Mouse (Mus musculus) hindbrain, embryonic 11.5 days (tissue): ENCODE results near the gene Pxdn. TPM values are rescaled to one million over a fixed set of nuclear protein-coding genes. Genes with fewer than 3 reads are reported as not detected.

Experiments
- ATAC-seq: fragments of 200-750 bp; cut with Nextera tagmentation; 2 replicates; pipeline ENCODE4 v1.8.0; 2017; ENCODE audit warnings: mild to moderate bottlenecking, moderate TSS enrichment, moderate library complexity; ENCODE audit not compliant: low FRiP score
- DNase-seq: peaks from one replicate; pipeline ENCODE4 v3.0.0-alpha.2; 2015; ENCODE audit warnings: low spot score
- H3K27ac ChIP-seq: fragments of 300-500 bp; sonication (generic); 2 replicates; pipeline ENCODE4 v1.5.1; 2014; ENCODE audit warnings: mild to moderate bottlenecking, low read depth, low read length
- H3K27me3 ChIP-seq: fragments of 300-500 bp; sonication (generic); 2 replicates; pipeline ENCODE4 v1.6.1; 2014; ENCODE audit warnings: mild to moderate bottlenecking, low read length, moderate library complexity, mixed read lengths; ENCODE audit not compliant: control insufficient read depth, insufficient read depth
- H3K36me3 ChIP-seq: fragments of 300-500 bp; sonication (generic); 2 replicates; pipeline ENCODE4 v1.6.1; 2014; ENCODE audit warnings: mild to moderate bottlenecking, low read length, moderate library complexity, mixed read lengths; ENCODE audit not compliant: control insufficient read depth, insufficient read depth
- H3K4me1 ChIP-seq: fragments of 300-500 bp; sonication (generic); replicated peaks from 2 replicates; pipeline ENCODE4 v1.6.1; 2014; ENCODE audit warnings: low read length, mixed read lengths; ENCODE audit not compliant: control insufficient read depth, insufficient read depth
- H3K4me2 ChIP-seq: fragments of 300-500 bp; sonication (generic); replicated peaks from 2 replicates; pipeline ENCODE4 v1.6.1; 2014; ENCODE audit warnings: mild to moderate bottlenecking, low read depth, low read length
- H3K4me3 ChIP-seq: fragments of 300-500 bp; sonication (generic); 2 replicates; pipeline ENCODE4 v1.5.1; 2014; ENCODE audit warnings: low read depth, low read length
- H3K9ac ChIP-seq: fragments of 300-500 bp; sonication (generic); 2 replicates; pipeline ENCODE4 v1.6.1; 2014; ENCODE audit warnings: low read depth, low read length
- H3K9me3 ChIP-seq: fragments of 300-500 bp; sonication (generic); 2 replicates; pipeline ENCODE4 v1.6.1; 2016; ENCODE audit warnings: low read length; ENCODE audit not compliant: control insufficient read depth
- WGBS: fragments of 180-500 bp; shearing (Covaris S2); extraction: QIAGEN DNeasy Blood & Tissue Kit; methylation state at CpG from one replicate; pipeline ENCODE4 v1.1.7; 2014; 5-methylcytosine and 5-hydroxymethylcytosine counted together
- polyA plus RNA-seq: library from polyadenylated mRNA; unstranded; fragments of >200 nt; fragmentation: Nextera tagmentation; extraction: Ambion mirVana; gene quantifications from 2 replicates; pipeline ENCODE4 v1.2.1, GENCODE M21; 2014

Pxdn gene
- 50.4 and 61.1 TPM in 2 replicates for polyA plus RNA-seq

DNA sequence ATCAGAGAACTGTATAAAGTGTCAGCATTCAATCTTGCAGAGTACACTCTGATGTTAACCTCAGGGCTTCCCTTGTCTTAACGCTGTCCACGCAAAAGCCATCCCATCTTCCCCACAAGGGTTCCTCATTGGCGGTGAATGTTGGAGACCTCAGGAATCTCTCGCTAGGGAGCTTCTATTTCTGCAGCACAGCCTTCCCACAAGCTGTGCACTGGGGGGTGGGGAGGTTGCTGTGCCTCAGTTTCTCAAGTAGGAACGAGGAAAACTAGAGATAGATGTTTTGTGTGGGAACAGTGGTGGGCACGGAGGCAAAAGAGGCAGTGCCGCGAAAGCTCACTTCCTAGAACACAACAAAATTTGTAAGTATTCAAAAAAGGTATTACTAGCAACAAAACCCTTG is at the start of gene Pxdn:
TSS of gene Pxdn (plus strand) at position 301 of the 400 bp plus-strand sequence.
- H3K4me3 ChIP-seq: peak within 1 kb of the TSS; percentile 77

DNA sequence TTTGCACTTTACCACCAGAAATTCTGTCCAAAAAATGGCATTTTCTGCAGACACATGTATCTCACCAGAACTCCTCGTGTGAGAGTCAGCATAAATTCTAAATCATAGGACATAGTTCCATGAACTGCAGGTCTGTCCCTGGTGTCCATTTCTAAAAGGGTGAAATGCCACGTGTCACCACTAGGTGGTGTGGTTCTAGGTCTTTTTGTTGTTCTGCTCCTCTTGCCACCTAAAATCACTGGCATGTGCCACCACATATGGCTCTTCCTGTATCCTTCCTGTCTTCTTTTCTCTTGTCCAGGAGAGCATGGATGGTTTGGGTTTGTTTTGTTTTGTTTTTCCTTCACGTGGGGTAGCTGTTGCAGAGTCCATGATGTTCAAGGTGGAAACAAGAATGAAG is 42.7 kb upstream of the Pxdn start:
- Histone ChIP-seq H3K27ac (no peak overlapping the region), H3K4me1 (no peaks in the 10 kb centered on the region), H3K27me3 (no peaks in the 10 kb centered on the region), H3K4me2 (no peak overlapping the region), H3K4me3 (no peak overlapping the region), H3K9ac (no peak overlapping the region), H3K9me3 (no peaks in the 10 kb centered on the region), H3K36me3 (0 out of 2 replicates have a peak, but pooled peaks cover 3% of the 10 kb centered on the region)
- DNase-seq (peak; percentile 67), ATAC-seq (no peak)
- WGBS: 11% methylated on average over 3 of the region's 3 CpGs

More for the DNA sequence above, at the start of gene Pxdn:
- Histone ChIP-seq H3K36me3 (no peaks in the 10 kb centered on the region), H3K4me1 (no peaks in the 10 kb centered on the region; the same call in 1 of the 2 replicates), H3K9ac (peak within 1 kb of the TSS; percentile 97), H3K27me3 (no peaks in the 10 kb centered on the region), H3K4me2 (peak within 1 kb of the TSS; percentile 89), H3K27ac (peak within 1 kb of the TSS; percentile 78), H3K9me3 (no peaks in the 10 kb centered on the region)
- no peak for DNase-seq
- 26% methylated on average over 8 of the region's 8 CpGs for WGBS
- no peak for ATAC-seq

- WGBS: 85% methylated on average over 3 of the region's 3 CpGs
- Histone ChIP-seq H3K4me1 (no peaks in the 10 kb centered on the region), H3K9ac (no peak overlapping the region), H3K4me2 (no peak overlapping the region), H3K27me3 (no peaks in the 10 kb centered on the region), H3K27ac (no peak overlapping the region), H3K36me3 (0 out of 2 replicates have a peak, but pooled peaks cover 3% of the 10 kb centered on the region), H3K4me3 (no peak overlapping the region), H3K9me3 (no peaks in the 10 kb centered on the region)
- ATAC-seq: no peak
- no peak for DNase-seq
Observed at GRCm38 (mm10) chr12:29897533-29898085, 39.8 kb upstream of the Pxdn start.

- no peak overlapping the region for H3K4me2 ChIP-seq
- WGBS: 70% methylated on average over 4 of the region's 4 CpGs
- DNase-seq (no peak), ATAC-seq (no peak)
- H3K4me3 ChIP-seq: no peak overlapping the region
- no peak overlapping the region for H3K9ac ChIP-seq
- H3K27ac ChIP-seq: no peak overlapping the region
- H3K27me3 ChIP-seq: no peaks in the 10 kb centered on the region
- no peaks in the 10 kb centered on the region for H3K9me3 ChIP-seq
- no peaks in the 10 kb centered on the region for H3K36me3 ChIP-seq
- no peaks in the 10 kb centered on the region for H3K4me1 ChIP-seq
Observed at GRCm38 (mm10) chr12:29904101-29904874, 33.1 kb upstream of the Pxdn start.

DNA sequence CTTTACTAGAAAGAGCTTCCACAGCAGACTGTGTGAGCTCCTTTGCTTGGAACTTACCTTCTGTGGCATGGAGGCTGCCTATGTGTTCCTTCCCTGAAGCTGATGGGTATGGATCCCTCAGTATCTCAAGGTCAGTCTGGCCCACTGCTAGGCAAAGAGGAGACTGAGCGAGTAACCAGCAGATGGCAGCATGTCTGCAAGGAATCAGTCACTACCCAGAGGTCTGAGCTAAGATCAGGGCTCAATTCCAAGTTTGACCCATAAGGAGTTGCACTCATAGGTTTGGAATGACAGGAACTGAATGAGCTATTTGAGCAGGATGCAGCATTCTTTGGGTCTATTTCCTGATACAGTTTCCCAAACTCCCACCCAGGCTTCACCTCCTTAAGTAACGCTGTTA is 30.4 kb upstream of the Pxdn start:
- no peak for ATAC-seq
- Histone ChIP-seq H3K27me3 (no peaks in the 10 kb centered on the region), H3K4me2 (no peak overlapping the region), H3K4me1 (no peaks in the 10 kb centered on the region), H3K27ac (no peak overlapping the region), H3K9me3 (no peaks in the 10 kb centered on the region), H3K4me3 (no peak overlapping the region), H3K36me3 (no peaks in the 10 kb centered on the region), H3K9ac (no peak overlapping the region)
- 53% methylated on average over 2 of the region's 2 CpGs for WGBS
- DNase-seq: peak; percentile 46

- no peaks in the 10 kb centered on the region for H3K27me3 ChIP-seq
- H3K4me1 ChIP-seq: no peaks in the 10 kb centered on the region
- H3K4me3 ChIP-seq: no peak overlapping the region
- H3K36me3 ChIP-seq: no peaks in the 10 kb centered on the region
- DNase-seq: no peak
- no peak overlapping the region for H3K27ac ChIP-seq
- H3K9ac ChIP-seq: no peak overlapping the region
- no peaks in the 10 kb centered on the region for H3K9me3 ChIP-seq
- 85% methylated on average over 3 of the region's 3 CpGs for WGBS
- no peak overlapping the region for H3K4me2 ChIP-seq
- no peak for ATAC-seq
Observed at GRCm38 (mm10) chr12:29916139-29916538, 21.3 kb upstream of the Pxdn start.

- DNase-seq (no peak), ATAC-seq (no peak)
- Histone ChIP-seq H3K4me3 (no peak overlapping the region), H3K9me3 (no peaks in the 10 kb centered on the region), H3K4me1 (no peaks in the 10 kb centered on the region), H3K27ac (no peak overlapping the region), H3K36me3 (no peaks in the 10 kb centered on the region), H3K9ac (no peak overlapping the region), H3K4me2 (no peak overlapping the region), H3K27me3 (no peaks in the 10 kb centered on the region)
- 87% methylated on average over 6 of the region's 6 CpGs for WGBS
Observed at GRCm38 (mm10) chr12:29916807-29917206, 20.6 kb upstream of the Pxdn start.

GRCm38 (mm10) chr12:29920298-29920697 is 17.1 kb upstream of the Pxdn start:
- ATAC-seq (no peak), DNase-seq (no peak)
- H3K9ac ChIP-seq: no peak overlapping the region
- 90% methylated on average over 7 of the region's 7 CpGs for WGBS
- H3K36me3 ChIP-seq: no peaks in the 10 kb centered on the region
- no peak overlapping the region for H3K4me2 ChIP-seq
- no peaks in the 10 kb centered on the region for H3K4me1 ChIP-seq
- no peaks in the 10 kb centered on the region for H3K27me3 ChIP-seq
- no peak overlapping the region for H3K27ac ChIP-seq
- no peak overlapping the region for H3K4me3 ChIP-seq
- no peaks in the 10 kb centered on the region for H3K9me3 ChIP-seq

DNA sequence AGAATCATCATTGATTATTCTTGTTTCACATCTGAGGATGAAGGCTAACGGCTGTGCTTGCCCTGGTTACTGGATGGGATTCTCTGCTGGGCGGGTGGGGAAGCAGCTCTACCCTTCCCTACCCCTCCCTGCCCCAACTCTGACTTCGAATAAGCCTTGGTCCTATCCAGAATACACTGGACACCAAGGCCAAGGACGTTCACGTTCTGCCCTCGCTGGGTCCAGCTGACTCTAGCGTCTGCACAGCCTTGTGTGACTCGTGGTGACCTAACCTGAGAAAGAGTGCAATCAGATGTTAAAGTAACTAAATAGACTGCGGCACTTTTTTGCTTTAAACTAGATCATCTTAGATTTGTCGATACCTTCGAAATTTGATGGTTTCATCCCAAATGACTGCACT is 15.9 kb upstream of the Pxdn start:
- WGBS: 86% methylated on average over 11 of the region's 11 CpGs
- ATAC-seq (no peak), DNase-seq (no peak)

More for the DNA sequence above, 15.9 kb upstream of the Pxdn start:
- no peak overlapping the region for H3K4me3 ChIP-seq
- no peak overlapping the region for H3K9ac ChIP-seq
- no peaks in the 10 kb centered on the region for H3K27me3 ChIP-seq
- H3K4me1 ChIP-seq: no peaks in the 10 kb centered on the region
- no peak overlapping the region for H3K4me2 ChIP-seq
- no peaks in the 10 kb centered on the region for H3K36me3 ChIP-seq
- no peaks in the 10 kb centered on the region for H3K9me3 ChIP-seq
- H3K27ac ChIP-seq: no peak overlapping the region
